Mouse (Mus musculus) frontal cortex, postnatal 14 days (tissue): Measurements from ENCODE around the gene Pf4.
A peak's percentile ranks its signal among the peaks of the same experiment; 100 is the strongest.

ENCODE experiments used
- DNase-seq, 2 experiments: peaks; one replicate each; pipeline ENCODE4 v3.0.0; 2022; ENCODE audit warnings: low spot score in 2 of 2

Gene Pf4

GRCm38 (mm10) chr5:90771880-90772653 is at the start of gene Pf4:
Pf4 (plus strand) TSS chr5:90772435.
- DNase-seq, result no peak

GRCm38 (mm10) chr5:90722656-90723055 is 49.6 kb upstream of the Pf4 start:
- DNase-seq, result no peak

DNA sequence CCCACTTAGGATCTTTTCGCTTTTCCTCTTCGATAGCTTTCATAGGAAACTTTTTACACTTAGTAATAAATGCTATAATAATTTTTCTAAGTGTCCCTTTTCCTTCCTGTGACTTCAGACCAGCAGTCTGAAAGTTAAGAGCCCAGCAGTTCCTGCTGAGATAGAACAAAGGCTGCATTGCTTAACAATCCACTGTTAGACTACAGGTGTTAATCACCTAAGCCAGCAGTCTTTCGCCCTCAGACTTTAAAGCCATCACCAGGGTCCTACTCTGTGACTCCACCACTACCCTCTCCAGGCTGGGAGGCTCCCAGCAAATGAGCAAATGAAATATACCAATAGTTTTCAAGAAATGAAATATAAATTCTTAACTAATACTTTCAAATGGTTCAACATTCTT is 44.0 kb upstream of the Pf4 start:
- DNase-seq, result no peak

DNA sequence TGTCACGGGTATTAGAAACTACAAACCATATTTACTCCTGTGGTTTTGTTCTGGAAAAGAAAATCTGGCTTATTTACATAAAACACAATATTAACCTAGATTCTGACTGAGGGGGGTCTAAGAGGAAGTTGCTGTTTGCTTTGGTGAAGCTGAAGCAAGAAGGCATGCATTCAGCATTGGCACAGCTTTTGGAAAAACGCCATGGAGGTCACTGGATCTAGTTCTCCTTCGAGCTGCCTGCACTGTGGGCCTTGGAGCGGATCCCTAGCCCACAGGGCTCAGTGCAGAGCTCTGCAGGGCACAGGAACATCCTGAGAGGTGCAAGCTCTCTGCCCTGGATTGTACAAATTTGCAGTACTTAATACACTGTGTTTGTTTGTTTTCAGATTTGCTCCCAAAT is 40.8 kb upstream of the Pf4 start:
- DNase-seq, result no peak

GRCm38 (mm10) chr5:90742029-90742428 is 30.2 kb upstream of the Pf4 start:
- no peak for DNase-seq

DNA sequence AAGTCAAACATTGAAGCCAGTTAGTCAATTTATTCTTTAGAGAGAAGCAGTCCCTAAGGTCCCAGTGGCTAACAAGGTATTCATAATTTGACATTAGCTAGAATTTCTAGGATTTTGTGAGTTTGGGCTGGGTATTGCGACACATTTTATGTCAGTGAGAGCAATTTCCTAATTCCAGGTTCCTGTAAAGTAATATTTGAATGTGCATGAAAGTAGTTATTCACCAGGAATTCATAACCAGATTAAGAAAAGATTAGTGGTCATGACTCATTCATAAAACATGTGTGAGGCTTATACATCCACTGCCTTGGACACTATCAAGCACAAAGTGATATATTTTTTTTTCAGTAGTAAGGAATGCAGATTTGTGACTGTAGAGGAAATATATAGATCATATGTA is 18.3 kb upstream of the Pf4 start:
- no peak for DNase-seq

- DNase-seq, result no peak
These were observed 14.1 kb upstream of the Pf4 start for GRCm38 (mm10) chr5:90758020-90758605.

GRCm38 (mm10) chr5:90759077-90760065 is 12.9 kb upstream of the Pf4 start, which contains the start of gene Cxcl5:
Cxcl5 (plus strand) TSS chr5:90759360.
- DNase-seq, result peak in 1 of 2 experiments; percentile 11

- DNase-seq, result no peak
These were observed 11.9 kb upstream of the Pf4 start for GRCm38 (mm10) chr5:90760303-90760702.

DNA sequence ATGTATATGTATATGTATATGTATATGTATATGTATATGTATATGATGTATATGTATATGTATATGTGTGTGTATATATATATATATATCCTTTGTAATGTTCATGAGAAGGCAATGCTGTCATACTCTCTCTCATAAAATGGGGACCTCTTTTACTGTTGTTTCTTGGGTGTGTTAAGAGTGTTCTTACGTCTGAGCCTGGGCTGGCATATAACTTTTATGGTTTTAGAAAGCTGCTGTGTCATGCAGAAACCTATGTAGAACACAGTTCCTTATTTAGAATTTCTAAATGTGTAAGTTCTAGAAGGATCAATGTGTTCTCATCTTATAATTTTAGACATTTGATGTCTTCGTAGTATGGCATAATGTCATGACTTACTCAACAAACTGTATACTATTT is 11.4 kb upstream of the Pf4 start:
- no peak for DNase-seq

- no peak for DNase-seq
These were observed 10.4 kb upstream of the Pf4 start for GRCm38 (mm10) chr5:90761834-90762233.

- no peak for DNase-seq
These were observed 8.1 kb upstream of the Pf4 start for GRCm38 (mm10) chr5:90763912-90764665.

DNA sequence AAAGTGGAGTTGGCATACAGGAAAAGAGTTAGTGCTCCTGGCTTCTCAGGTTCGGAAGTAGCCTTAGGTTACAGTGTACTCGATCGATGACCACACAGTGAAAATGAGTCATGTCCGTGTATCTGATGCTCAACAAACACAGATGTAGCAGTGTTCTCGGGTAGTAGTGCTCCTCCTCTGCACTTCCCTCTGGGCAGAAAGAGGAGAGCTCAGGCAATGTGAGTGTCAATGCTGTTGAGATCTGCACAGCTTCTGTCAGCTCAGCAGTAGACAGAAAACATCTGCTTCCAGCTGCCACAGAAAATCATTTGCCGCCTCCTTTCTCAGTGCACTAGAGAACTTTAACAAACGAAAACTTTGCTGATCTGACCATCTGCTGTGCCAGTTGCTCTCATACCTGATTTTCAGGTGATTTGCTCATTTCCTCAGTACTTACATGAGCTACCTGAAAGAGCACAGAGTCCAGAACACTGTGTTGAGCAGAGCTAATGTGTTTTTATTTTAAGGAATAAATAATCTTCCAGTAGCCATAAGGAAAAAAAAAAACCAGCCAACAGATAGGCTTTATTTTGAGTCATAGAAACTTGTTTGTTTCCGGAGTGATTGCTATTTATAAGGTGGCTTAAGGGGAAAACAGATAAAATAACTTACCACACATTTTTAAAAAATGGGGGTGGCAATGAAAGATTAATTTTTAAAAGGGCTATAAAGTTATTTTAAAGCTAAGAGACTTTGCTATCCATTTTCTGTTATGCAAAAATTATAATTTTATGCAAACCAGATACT is 6.2 kb upstream of the Pf4 start:
- no peak for DNase-seq

DNA sequence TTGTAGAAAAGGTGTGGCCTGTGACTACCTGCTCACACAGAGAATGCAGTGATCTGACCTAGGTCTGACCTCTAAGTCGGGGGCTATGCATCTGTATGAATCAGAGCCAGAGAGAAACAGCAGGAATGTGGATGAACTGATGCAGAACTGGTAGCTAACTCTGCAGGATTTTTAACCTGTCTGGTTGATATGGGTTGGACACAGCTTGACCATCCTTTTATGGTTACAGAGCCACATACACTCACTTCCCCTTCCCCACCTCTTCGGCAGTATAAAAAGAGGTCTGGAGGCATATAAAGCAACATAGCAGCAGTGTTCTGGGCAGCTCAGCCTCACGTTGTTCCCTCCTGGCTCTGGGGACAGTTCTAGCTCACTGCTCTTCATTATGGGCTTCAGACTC is 4.0 kb upstream of the Pf4 start, which contains the start of gene Ppbp:
Gene Ppbp (plus strand): TSS at position 301 of the 400 bp plus-strand sequence.
- DNase-seq, result no peak

DNA sequence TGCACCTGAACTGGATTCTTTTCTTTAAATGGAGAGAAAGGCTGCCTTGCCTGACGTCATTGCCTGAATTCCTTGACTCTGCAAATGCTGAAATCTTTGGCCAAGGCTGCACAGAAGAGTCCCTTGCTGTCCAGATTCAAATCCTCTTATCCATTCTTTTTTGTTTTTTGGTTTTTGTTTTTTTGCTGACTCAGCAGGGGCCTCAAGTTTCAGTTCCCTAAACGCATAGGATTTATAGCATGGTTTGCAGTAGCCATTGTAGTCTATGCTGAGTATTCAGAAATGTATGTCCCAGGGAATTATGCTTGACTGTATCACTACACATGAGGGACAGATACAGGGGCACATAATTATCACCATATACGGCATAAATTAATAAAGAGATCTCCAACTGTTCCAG is 866 bp upstream of the Pf4 start:
- DNase-seq, result no peak

GRCm38 (mm10) chr5:90775562-90775961 is 3.3 kb downstream of the Pf4 start:
- DNase-seq, result no peak

DNA sequence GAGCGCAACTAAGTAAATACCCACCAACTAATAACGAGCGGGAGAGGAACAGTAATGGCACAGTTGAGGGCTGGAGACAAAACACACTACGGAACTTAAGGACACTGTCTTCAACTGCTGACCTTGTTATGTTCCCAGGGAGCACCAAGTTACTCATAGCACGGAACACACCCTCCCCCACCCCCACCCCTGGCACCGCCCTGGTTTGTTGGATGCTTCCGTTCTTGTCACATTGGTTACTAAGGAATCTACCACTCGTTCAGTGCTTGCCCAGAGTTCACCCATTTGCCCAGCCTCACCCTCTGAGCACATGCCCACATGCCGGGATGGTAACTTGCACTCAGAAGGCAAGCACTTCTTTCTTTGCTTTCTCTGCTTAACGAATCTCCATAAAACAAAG is 5.4 kb downstream of the Pf4 start:
- no peak for DNase-seq

GRCm38 (mm10) chr5:90778856-90779255 is 6.6 kb downstream of the Pf4 start:
- DNase-seq, result no peak

DNA sequence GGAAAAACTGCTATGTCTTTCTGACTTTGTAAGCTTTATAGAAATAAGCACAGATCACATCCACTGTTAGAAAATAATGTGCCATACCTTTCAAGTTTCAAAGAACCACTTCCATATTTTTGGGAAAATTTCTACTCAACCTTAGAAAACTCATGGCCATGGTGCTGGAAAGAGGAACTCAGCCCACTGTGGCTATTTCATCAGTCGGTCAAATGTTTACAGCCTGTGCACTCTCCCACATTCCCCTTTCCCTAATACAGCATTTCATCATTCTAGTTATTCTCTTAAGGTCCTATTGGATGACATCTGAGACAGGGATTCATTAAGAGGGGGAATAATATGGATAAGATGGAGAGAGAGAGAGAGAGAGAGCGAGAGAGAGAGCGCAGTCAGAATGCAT is 11.5 kb downstream of the Pf4 start:
- DNase-seq, result no peak
